Comparison of ENCODE assay signal across 27 mouse cellular contexts in the genomic region with DNA sequence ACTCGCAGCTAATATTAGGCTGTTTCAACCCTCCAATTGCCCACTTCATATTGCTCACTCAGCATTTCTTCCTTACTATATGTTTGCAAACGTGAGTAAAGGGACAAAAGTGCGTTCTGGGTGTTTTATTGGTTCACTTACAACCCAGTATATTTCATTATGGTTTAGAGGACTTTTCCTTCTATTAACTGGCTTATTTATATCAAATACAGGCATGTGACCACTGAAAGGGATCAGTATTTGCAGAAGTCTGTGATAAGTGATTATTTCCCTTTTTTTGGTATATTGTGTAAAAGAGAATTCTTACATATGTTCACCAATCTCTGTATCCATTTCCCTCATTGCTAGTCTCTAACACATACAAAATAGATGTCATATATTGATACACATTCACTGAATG.
"Had no signal": no experiment of that assay in that cellular context is flagged by ENCODE, and none has a peak within 500 bp of the region (broad histone marks: within the 10 kb centered on the region; RNA-seq: fewer than 3 reads in every experiment).

No protein-coding gene starts in this region.

- H3K4me1 ChIP-seq: limb, embryonic 10.5 days; limb, embryonic 12.5 days; limb, embryonic 13.5 days; limb, embryonic 15.5 days; liver, embryonic 12.5 days; liver, embryonic 13.5 days; liver, embryonic 15.5 days; lung, embryonic 15.5 days; midbrain, embryonic 10.5 days; midbrain, embryonic 12.5 days; midbrain, embryonic 13.5 days; midbrain, embryonic 15.5 days; neural tube, embryonic 12.5 days had no signal

- H3K4me3 ChIP-seq: limb, embryonic 10.5 days; limb, embryonic 12.5 days; limb, embryonic 13.5 days; limb, embryonic 15.5 days; liver, embryonic 12.5 days; liver, embryonic 13.5 days; liver, embryonic 15.5 days; lung, embryonic 15.5 days; megakaryocyte, embryonic 14.5 days; midbrain, embryonic 10.5 days; midbrain, embryonic 12.5 days; midbrain, embryonic 13.5 days; midbrain, embryonic 15.5 days; myocyte; neural tube, embryonic 12.5 days had no signal

- H3K9ac ChIP-seq: limb, embryonic 12.5 days; limb, embryonic 13.5 days; limb, embryonic 15.5 days; liver, embryonic 12.5 days; liver, embryonic 13.5 days; liver, embryonic 14.5 days; liver, embryonic 15.5 days; liver, postnatal 0 days; lung, embryonic 14.5 days; lung, embryonic 15.5 days; midbrain, embryonic 12.5 days; midbrain, embryonic 13.5 days; midbrain, embryonic 15.5 days; neural tube, embryonic 12.5 days had no signal

- H3K27ac ChIP-seq: limb, embryonic 10.5 days; limb, embryonic 12.5 days; limb, embryonic 13.5 days; limb, embryonic 15.5 days; liver, embryonic 12.5 days; liver, embryonic 13.5 days; liver, embryonic 14.5 days; liver, embryonic 15.5 days; lung, embryonic 15.5 days; macrophage; midbrain, embryonic 10.5 days; midbrain, embryonic 12.5 days; midbrain, embryonic 13.5 days; midbrain, embryonic 15.5 days; neural tube, embryonic 12.5 days had no signal

- H3K9me3 ChIP-seq: limb, embryonic 10.5 days; limb, embryonic 12.5 days; limb, embryonic 13.5 days; limb, embryonic 15.5 days; liver, embryonic 12.5 days; liver, embryonic 13.5 days; liver, embryonic 15.5 days; lung, embryonic 15.5 days; megakaryocyte, embryonic 14.5 days; midbrain, embryonic 10.5 days; midbrain, embryonic 12.5 days; midbrain, embryonic 13.5 days; midbrain, embryonic 15.5 days; neural tube, embryonic 12.5 days had no signal

- H3K36me3 ChIP-seq: limb, embryonic 10.5 days; limb, embryonic 12.5 days; limb, embryonic 13.5 days; limb, embryonic 15.5 days; liver, embryonic 12.5 days; liver, embryonic 13.5 days; lung, embryonic 15.5 days; midbrain, embryonic 10.5 days; midbrain, embryonic 12.5 days; midbrain, embryonic 13.5 days; midbrain, embryonic 15.5 days; neural tube, embryonic 12.5 days had no signal

- H3K27me3 ChIP-seq: limb, embryonic 15.5 days; liver, embryonic 13.5 days; liver, embryonic 15.5 days; lung, embryonic 15.5 days; midbrain, embryonic 15.5 days; neural tube, embryonic 12.5 days had no signal

- DNase-seq: liver; liver, embryonic 13.5 days; liver, postnatal 0 days; lung, adult 18-20 months; lung, adult 2 months; lung, embryonic 14.5 days; lung, postnatal 10 days; lung, postnatal 14 days; lung, postnatal 36 days; lung, postnatal 4 days; midbrain, embryonic 14.5 days had no signal
